Mouse (Mus musculus) c-Kit-positive CD71-negative TER-119-negative erythroid progenitor cells, embryonic 14.5 days (primary cell): ENCODE measurements around the gene Eml2.
"Not testable (repeated sequence)": the region's sequence is repeated elsewhere in the genome, so short reads cannot be mapped to it uniquely, and the experiment has no call there.

Source experiments
- DNase-seq: peaks from one replicate; pipeline ENCODE4 v3.0.0-alpha.2; 2013; ENCODE audit warnings: low read depth

The Eml2 gene

DNA sequence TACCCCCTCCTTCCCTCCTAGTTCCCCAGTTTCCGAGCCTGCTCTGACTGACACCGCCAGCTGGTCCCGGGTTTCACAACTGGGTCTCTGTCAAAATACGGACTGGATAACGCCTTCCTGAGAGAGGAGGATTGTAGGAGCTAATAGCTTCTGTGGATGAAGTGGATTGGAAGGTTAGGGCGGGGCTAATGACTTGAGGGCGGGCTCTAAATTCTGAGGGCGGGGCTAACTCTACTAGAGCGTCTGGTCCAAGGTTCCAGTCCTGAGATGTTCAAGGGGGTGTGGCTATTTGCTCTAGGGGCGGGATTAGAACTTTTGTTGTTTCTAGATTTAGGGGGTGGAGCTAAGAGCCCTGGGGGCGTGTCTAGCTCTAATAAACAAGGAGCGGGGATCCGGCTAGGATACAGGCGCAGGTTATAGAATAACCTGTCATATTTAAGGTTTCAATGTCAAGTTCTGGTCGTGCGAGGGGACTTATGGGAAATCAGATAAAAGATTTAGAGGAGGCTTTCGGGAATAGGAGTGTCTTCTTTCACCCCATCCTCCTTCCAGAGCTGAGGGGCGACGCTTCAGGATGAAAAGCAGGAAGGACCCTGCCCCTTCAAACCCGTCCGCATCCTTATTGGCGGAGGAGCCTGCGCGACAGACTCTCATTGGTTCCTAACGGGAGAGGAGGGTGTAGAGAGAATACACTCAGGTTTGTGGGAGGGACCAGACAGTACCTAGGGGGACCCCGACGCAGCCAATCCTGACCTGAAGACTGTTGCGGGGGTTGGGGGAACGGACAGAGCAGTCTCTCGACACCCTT is at the start of gene Eml2:
TSS of gene Eml2 (plus strand) at position 714 of the 808 bp plus-strand sequence.
- no peak for DNase-seq

DNA sequence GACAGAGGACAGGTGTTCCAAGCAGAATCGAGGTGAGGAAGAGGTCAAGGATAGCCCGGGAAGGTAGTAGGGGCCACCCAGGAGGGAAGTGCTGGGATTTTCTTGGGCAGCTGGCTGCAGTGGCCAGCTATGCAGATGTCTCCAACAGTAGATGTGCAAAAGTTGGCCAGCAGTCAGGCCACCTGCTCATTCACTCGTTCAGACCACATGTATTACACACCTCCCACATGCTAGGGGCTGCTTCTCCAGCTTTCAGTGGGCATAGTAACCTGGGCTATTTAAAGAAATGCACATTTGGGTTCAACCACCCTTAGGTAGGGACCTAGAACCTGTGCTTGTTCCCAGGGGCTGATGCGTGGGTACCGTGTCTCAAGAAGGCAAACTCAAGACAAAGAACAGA is 48.5 kb upstream of the Eml2 start:
- no peak for DNase-seq

DNA sequence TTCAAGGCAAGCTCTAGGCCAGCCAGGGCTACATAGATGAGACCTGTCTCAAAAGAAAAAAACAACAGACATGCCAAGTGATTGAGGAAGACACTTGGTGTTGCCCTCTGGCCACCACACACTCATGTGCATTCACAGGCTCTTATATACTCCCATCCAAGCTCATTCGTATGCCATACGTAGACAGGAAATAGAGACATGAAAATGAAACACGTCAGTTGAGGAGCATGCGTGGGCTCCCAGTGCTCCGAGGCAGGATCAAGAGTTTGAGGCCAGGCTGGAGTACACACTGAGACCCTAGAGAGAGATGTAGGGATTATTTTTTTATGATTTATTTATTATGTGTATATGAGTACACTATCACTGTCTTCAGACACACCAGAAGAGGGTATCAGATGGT is 46.8 kb upstream of the Eml2 start:
- DNase-seq = no peak

DNA sequence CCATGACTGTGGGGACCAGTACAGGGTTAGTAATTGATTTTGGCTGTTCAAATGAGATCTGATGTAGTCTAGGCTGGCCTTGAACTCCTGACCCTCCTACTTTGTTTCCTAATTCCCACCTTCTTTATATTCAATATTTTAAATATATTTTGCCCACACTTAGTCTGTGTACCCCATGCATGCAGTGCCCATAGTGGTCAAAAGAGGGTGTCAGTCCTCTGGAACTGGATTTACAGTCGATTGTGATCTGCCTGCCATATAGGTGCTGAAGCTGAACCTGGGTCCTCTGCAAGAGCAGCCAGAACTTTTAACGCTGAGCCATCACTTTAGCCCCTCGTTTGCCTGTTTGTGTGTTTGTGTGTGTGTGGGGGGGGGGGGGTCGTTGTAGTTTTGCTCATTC is 45.6 kb upstream of the Eml2 start:
- DNase-seq = no peak

DNA sequence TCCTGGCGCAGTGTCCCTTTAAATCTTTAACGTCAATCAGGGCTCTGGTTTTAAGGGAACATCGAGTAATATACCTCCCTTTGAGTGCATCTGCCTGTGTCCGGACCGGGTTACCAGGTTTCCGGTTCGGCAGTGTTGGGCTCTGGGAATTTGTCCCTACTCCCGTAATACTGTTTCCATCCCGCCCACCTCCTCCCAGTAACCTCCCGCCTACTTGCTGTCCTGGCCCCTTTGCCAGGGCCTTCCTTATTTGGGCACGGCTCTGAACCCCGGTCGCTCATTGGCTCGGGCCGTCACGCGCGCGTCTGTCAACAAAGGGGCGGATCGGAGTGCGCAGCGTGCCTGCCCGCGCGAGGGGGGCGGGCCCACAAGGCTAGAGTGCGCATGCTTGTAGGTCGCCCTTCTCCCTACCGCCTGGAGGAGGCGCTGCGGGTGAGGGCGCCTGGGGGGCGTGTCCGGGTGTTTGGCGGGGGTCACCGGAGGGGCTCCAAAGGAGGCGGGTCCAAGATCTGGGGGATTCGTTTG is 44.8 kb upstream of the Eml2 start:
- DNase-seq = peak; percentile 85

DNA sequence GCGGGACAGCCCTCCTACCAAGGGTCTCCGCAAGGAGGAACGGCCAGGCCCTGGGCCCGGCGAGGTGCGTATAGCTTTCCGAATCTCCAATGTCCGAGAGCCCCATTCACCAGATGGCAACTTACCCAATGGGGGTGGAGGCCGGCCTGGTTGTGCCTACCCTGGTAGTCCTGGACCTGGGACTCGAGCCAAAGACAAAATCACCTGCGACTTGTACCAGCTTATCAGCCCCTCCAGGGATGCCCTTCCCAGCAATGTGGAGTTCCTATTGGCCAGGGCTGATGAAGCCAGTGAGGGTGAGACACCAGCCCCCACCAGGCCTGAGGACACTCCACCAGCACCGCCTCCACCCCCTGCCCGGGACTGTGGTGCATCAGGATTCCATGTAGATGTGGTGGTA is 40.1 kb upstream of the Eml2 start:
- DNase-seq = no peak

DNA sequence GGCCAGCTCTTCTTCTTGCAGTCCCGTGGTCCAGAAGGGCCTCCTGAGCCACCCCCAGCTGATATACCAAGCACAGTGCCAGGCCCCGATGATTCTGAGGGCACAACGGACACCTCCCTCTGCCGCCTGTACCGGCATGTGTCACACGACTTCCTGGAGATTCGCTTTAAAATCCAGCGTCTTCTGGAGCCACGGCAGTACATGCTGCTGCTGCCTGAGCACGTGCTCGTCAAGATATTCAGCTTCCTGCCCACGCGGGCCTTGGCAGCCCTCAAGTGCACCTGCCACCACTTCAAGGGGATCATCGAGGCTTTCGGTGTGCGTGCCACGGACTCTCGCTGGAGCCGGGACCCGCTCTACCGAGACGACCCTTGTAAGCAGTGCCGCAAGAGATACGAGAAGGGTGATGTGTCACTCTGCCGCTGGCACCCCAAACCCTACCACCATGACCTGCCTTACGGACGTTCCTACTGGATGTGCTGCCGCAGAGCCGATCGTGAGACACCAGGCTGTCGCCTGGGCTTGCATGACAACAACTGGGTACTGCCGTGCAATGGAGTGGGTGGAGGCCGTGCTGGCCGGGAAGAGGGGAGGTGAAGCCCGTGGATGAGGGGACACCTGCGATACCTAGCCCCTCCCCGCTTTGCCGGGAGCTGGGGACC is 39.4 kb upstream of the Eml2 start:
- DNase-seq = no peak

DNA sequence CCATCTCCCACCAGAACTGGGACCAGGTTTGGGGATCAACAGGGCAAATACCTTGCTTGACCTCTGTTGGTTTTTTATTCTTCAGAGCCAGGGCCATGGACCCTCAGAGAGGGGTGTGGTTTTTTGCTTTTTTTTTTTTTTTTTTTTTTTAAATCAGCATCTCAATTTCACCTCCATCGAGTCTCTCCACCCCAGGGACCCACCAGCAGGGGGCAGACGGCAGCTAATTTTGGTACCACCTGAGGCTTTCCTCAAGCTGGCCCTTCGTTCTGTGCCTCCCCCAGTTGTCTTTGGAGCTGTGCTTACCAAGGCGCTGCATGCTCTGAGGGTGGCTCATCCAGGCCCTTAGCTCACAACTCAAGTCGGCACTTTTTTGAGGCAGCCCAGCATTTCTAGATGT is 38.8 kb upstream of the Eml2 start:
- no peak for DNase-seq

DNA sequence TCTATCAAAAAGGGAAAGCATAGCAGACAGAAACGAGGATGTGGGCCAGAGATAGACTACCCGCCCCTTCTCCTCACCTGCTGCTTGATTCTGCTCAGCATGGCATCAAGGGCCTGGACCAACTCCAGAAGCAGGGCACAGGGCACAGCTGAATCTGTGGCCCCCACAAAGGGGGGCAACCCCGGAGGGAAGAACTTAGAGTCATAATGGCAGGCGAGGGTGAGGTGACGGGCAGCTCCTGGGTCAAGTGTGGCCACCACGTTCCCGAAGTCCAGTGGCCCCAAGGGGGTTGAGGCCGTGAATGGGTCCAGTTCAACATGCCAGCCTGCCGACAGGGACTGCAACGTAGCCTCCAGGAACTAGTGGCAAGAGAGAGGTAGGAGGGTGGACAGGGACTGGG is 29.4 kb upstream of the Eml2 start:
- no peak for DNase-seq

DNA sequence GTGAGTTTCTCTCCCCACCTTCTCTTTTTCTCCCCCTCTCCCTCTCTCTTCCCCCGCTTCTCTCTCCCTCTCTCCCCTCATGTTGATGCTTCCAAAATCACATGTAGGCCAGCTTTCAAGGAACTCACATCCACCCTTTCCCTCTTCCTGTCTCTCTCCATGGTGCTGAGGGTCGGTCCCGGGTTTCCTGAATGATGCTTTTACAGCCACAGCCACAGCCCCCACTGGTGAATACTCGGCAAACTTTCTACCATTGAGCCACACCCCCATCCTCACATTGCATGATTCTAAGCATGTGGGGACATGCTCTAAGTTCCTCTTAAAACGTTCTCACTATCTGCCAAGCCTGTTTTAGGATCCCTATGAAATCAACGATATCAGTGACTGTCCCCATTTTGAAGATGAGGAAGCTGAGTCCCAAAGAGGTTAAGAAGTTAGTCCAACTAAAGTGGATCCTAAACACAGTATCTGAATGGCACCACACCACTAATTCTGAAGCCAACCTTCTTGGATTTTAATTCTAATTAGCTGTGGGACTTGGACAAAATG is 28.6 kb upstream of the Eml2 start:
- DNase-seq = no peak

DNA sequence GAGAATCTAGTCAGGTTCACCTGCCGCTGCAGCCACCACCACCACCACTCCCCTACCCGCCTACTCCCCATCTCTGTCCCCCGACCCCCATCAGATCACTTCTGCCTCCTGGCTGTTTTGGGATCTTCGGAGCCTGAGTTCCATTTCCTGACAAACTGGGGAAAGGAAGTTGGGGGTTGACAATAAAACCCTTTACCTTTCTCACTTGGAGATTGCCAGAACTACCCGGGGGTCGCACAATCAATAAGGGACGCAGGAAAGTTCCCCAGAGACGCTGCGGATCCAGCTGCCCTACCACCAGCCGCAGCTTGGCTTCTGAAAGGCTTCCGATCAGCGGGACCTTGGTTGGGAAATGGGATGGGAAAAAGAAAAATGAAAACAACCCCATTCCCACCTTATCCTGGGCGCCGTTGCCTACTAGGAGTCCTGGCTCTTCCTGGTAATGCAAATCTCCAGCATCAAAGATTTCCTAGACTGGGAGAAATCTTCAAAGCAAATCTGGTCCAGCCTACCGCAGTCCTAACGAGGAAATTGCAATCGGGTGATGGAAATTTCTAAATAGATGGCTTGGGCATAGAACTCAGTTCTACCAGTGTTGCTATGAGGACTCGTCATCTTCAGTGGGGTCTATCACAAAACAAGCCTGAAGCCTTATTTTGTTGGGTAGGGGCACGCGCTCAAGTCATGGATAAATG is 27.9 kb upstream of the Eml2 start:
- no peak for DNase-seq

DNA sequence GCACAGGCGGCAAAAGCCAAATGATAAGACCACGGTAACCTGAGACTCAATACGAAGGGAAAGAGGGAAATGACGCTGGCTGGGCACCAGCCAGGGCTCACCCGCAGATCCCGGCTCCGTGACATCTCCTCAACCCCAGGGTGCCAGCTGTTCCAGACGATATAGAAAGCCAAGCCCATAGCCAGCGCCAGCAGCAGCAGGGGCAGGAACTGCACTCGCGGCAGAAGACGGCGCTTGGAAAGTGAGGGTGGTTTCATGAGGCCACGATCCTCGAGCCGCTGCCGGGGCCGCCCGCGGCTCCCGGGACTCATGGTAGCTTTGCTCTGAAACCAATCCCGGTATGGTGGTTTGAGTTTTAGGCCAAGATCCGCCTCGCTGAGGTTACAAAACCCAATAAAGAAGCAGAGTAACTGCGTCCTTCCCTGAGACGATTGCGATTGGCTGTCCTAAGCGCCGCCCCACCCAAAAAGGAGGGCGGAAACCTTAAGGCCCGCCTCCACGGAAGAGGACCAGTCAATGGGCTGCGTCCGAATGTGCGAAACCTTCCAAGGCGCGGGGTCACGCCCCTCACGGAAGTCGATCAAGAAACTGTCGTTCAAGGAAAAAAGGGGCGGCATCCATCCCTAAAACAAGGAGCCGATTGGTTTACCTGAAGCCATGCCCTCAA is 27.2 kb upstream of the Eml2 start, which contains the start of gene Qpctl:
TSS of gene Qpctl (minus strand) at position 417 of the 667 bp plus-strand sequence.
- DNase-seq = peak; percentile 99

DNA sequence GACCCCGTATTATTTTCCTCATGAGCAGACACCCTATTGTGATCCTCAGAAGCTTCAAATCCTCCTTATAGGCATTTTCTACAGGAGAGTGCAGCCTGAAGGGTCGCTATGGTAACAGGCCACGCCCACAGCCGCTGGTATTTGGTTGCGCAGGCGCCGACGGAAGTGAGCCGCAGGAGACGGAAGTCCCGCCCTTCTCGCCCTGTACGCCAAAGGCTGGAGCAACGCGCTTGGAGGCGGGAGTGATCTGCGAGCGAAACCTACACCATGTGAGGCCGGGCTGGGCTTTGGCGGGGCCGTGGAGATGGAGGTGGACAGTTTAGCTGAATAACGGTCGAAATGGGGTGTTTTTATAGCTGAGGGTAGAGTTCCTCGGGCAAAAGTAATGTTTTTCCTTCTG is 26.6 kb upstream of the Eml2 start, which contains the start of gene Snrpd2:
TSS of gene Snrpd2 (plus strand) at position 97 of the 400 bp plus-strand sequence.
- peak; percentile 87 for DNase-seq

DNA sequence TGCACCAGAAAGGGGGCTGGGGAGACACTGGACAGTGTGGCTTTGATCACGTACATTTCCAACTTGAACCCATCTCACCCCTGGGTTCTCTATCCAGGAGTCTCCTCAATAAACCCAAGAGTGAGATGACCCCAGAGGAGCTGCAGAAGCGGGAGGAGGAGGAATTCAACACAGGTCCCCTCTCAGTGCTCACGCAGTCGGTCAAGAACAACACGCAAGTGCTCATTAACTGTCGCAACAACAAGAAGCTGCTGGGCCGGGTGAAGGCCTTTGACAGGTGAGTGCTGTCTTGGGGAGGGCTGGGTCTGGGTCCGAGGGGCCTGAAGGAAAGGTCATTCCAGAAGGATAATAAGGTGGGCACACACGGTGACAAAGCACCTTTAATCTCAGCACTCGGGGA is 25.1 kb upstream of the Eml2 start:
- not testable (repeated sequence) for DNase-seq

DNA sequence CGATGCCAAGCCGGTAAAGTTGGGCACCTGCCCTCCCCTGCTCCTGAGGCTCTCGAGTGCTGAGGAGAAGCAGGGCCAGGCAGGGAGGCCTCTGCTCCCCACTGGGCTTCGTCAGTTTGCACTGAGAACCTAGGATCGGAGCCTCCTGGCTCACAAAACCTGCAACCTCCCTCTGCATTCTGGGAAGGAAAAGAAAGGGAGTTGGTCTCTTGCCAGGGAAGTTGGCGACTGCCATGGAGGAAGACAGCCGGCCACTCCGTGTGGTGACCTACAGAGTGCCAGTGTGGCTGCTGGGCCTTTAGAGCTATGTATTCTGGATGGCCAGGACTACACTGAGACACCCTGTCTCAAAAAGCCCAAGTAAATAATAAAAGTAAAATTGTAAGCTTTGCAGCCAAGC is 21.4 kb upstream of the Eml2 start:
- DNase-seq = no peak

DNA sequence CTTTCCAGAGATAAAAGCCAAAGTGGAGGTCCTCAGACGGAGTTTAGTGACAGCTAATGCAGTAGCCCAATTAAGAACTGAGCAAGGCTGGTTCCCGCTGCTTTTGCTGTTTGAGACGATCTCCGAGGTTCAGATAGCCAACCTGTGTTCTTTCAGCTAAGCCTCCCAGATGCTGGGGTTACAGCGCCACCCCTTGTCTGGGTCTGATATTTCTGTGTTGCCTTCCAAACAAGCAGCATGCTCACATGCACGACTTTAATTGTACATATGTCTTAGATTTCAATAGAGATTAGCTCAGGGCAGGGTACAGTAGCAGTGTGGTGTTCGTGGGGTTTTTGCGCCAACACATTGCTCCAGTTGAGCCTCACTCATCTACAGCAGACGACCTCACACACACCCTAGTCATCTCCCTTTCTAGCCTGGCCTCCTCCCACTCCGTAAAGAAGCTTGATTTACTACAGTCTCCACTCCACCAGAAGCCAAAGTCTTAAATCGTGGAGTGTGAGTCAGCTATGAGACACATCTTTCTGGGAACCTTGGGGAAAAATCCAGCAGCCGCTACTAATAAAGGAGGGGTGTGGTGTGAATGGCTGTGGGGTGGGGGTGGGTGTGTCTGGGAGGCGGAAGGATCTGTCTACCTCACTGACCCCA is 20.3 kb upstream of the Eml2 start:
- no peak for DNase-seq

DNA sequence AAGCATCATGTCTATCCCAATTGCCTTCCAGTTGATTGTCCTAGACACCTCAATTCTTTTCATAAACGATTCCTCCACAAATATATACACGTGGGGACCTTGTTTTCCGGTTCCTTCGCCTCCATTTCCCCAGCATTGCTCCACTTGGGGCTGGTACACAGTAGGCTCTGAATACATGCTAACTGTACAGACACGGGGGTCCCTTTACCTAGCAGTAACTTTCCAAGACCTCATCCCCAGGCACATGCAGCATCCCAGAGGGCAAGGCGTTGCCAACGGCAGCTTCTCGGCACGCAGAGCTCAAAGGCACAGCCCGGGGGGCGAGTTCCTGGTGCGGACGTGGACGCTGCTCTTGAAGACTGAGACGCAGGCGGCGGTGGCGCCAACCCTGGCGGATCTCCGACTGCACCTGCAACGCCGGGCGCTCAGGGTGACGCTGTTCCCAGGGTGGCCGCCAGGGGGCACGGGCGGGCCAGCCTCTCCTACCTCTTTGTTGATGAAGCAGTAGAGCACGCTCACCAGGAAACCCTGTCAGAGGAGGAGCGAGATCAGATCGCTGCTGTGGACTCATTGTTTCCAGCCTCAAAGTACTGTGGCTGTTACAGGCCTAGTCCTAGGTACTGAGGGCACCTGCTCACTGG is 18.9 kb upstream of the Eml2 start:
- DNase-seq = peak; percentile 71

DNA sequence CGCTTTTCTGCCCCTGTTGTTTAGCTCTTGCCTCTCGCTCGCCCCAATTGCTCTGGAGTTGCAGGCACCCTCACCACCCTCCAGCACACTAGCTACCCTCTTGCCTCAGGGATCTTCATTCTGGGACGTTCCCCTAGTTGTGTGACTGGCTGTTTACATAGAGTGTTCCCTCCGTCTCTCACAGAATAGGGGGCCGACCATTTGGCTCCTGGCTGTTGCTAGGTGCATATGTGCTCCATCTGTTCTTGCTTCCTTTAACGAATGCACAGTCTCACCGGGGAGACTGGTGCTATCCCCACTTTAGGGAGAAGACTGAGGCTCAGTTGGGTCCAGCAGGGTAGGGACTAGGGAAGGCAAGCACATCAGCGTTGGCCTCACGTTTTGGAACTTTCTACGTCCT is 17.6 kb upstream of the Eml2 start:
- DNase-seq = no peak

DNA sequence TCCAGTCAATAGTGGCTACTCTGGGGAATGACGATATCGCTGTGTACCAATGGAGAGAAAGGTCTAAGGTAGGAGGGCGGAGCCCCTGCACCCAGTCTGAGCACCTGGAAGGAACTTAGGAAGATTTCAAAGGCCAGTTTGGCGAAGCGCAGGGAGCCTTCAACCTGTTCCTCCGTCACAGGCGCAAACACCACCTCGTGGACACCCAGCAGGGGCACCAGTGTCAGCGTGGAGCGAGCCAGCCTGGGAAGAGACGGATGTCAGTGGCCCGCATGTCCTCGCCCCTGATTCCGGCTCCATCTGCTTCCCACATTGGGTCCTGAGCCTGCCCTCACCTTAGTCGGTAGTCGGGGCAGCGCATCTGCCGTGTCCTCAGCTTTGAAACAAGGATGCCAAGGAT is 16.8 kb upstream of the Eml2 start:
- no peak for DNase-seq

DNA sequence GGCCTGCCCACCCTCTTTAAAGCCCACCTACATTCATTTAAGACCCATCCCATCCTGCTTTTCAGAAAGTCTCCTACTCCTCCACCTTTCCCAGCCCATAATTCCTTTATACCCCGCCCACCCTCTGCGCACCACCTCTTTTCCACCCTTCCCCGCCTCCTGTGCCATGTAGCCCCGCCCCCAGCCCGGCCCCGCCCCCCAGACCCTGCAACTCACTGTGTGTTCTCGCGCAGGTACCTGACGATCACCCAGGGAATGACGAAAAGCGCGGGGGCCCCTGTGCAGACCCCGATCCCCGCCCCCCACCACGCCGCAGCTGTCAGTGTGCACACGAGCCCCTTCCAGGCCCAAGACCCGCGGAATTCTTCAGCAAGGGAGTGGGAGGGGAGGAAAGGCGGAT is 16.1 kb upstream of the Eml2 start:
- no peak for DNase-seq

DNA sequence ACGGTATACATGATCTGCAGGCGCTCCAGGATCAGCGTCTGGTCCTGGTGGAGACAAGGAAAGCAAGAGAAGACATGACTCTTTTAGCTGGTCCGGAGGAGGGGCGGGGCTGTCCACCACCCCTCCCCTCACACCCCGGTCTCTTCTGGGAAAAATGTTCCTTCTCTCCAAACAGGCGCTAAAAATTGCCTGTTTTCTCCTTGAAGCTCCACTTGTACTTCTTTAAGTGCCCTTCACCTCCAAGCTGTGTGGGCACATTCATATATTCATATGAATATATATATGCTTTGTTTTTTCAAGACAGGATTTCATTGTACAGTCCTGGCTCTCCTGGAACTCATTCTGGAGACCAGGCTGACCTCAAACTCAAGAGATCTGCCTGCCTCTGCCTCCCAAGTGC is 13.3 kb upstream of the Eml2 start:
- no peak for DNase-seq
